Mouse (Mus musculus) left cerebral cortex, postnatal 25 days (tissue): Measurements from ENCODE around the gene Napb. TPM values are rescaled to one million over a fixed set of nuclear protein-coding genes. Genes with fewer than 3 reads are reported as not detected.
"Not testable (repeated sequence)": the region's sequence is repeated elsewhere in the genome, so short reads cannot be mapped to it uniquely, and the experiment has no call there.

Source experiments
- DNase-seq, 2 experiments: peaks; one replicate each; pipeline ENCODE4 v3.0.0; 2022; ENCODE audit warnings: low spot score in 2 of 2, mixed read lengths in 1 of 2
- intact Hi-C: fragments of 180-260 bp; cut with DNase I; formaldehyde crosslinking; loops from one replicate; pipeline ENCODE4 v1.15.1; 2025
- total RNA-seq, 2 experiments: library from RNA; stranded (reverse); gene quantifications; 2 replicates each; pipeline ENCODE4 v1.2.3; 2021

Napb gene
- 100 to 1,000 TPM; 333 to 361 TPM for total RNA-seq

DNA sequence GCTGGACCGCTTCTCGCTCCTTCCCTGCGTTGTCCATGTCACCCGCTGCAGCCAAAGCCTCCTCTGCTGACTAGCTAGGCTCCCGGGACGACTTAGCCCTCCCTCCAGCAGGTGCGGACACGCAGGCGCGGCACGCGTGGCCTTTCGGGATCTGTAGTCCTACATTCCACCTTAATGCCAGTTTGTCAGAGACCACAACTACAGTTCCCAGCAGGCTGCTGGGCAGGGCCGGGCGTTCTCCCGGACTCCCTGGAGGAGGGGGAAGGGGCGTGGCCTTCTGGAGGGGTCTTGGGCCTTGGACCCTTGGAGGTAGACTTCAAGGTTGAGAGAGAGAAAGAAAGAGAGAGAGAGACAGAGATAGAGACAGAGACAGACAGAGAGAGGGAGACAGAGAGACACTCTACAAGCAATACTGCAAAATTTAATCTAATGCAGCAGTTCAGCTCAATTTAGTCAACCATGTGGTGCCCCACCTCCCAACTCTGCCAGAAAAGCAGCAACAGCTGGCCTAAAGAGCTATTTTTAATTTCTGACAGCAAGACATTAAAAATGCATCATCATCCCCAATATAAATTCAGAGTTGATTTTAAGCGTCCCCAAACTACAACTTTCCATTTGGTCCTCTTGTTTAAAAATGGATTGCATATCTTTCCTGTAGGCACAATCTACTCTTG is at the start of gene Napb:
Napb (minus strand) TSS at position 141 of the 674 bp plus-strand sequence.
- peak; percentile 92 to 98 for DNase-seq
- intact Hi-C loops = no loop called here

DNA sequence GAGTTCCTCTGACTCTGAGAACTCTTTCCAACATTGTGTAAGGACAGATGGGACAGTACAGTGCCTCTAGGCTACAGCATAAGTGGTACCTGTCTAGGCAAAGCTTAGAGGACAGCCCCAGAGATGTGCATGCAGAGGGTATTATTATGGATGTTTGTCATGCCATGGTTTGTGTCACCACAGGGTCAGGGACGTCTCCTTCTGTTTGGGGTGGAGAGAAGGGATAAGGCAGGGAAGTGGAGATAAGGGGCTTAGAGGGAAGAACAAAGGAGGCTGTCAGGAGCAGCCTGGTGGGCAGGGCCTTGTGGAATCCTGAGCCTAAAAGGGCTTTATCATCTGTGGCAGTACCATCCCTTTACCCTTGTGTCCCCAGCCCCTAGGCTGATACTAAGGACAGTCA is 49.4 kb upstream of the Napb start, which contains the start of gene 8030411F24Rik:
8030411F24Rik (plus strand) TSS at position 301 of the 400 bp plus-strand sequence.
- intact Hi-C loops = no loop called here
- DNase-seq = no peak

DNA sequence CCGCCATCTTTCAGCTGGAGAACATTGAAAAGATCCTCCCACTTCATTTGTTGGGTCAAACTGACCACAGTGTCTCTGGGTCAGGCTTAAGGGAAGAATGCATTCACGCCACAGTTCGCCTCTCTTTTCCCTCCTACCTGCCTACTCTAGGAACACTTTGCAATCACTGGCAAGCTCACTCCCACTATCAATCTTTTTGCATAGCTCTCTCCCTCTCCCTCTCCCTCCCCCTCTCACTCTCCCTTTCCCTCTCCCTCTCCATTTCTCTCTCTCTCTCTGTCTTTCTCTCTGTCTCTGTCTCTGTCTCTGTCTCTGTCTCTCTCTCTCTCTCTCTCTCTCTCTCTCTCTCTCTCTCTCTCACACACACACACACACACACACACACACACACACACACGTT is 39.1 kb upstream of the Napb start, which contains the start of gene Cst11:
Cst11 (minus strand) TSS at position 101 of the 400 bp plus-strand sequence.
- intact Hi-C loops, DNase-seq: not testable (repeated sequence)

DNA sequence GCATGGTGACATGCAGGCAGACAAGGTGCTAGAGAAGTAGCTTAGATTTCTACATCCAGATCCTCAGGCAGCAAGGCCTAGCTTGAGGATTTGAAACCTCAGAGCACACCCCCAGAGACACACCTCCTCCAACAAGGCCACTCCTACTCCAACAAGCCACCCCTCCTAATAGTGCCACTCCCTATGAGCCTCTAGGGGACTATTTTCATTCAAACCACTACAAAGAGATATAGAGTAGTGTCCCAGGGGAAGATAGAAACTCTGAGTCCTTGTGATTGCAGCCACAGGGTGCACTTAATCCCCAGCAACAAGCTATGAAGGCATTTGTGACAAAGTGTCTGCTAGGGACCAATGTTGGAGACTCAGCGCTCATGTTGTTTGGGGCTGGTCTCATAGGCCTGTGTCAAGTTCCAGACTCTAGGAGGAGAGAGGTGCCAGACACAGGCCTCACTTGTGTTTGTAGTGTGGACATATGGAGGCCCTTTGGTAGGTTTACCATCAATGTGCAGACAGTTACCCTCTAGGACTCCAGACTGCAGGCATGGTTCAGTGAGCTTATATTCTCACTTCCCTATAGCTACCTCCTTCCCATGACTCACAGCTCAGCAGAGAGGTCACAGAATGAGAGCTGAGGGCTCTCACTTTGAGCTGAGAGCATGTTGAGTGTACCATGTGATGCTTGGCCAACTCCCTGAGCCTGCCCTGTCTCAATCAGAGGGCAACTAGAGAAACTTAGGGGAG is 31.6 kb upstream of the Napb start:
- intact Hi-C loops = no loop called here
- no peak for DNase-seq

DNA sequence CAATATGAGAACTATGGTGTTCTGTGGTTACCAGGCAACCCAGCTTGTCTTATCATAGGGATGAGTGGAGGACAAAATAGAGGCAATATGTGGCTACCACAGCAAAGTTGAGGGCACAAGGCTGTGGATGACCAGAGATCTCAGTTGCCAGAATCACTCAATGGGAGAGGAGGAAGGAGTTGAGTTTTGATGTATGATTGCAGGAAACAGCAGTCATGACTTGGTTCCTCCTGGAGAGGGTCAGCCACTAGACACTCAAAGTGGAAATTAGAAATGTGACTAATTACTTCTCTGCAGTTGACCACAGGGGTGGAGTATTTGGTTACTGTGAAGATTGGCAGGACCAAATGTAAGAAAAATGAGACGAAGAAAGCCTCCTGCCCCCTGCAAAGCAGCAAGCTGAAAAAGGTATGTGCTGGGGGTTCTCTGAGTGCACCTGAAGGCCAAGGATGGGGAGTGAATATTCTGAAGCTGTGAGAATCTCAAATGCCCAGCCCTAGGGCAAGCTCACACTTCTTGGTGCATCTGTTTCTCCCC is 22.1 kb upstream of the Napb start:
- intact Hi-C loops = loop anchor here (5.0 kb wide), 1 partner anchor 98 kb away; no protein-coding TSS in a partner anchor
- no peak for DNase-seq

DNA sequence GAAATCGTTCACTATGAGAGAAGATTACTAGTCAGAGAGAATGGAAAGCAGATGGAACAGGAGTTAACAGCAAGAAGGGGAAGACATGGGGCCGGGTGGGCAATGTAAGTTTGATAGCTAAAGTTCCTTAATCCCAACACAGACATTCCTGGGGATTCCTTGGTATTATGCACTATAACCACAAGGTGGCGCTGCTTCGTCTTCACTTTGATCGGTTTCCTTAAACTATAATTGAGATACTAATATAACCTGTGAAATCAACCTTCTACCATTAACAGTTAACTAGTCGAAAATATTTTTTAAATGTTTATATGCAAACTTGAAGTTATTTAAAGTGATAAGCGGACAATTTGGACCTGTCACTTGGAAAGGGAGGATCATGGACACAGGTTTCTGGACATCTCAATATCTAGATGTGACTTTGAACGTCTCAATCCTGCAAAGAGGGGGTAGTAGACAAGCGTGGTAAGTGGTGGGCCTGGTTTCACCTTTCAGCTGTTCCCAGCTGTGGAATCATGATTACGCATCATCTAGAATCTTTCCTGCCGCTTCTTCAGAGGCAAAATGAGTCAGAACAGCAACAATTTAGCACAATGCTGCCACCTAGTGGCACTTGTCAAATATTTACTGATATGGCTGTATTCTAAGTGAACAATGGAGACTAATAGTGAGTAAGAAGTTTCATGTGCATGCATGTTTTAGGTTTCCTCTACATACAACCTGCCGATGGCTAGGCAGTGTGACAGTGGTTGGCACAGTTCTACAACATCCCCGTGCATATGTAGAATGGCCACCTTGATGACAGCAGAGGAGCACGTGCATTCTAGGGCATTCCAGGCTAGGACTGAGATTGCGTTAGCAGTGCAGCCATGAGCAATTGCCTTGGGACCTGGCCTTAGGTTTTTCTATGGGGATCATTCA is 19.9 kb upstream of the Napb start:
- intact Hi-C loops = loop anchor here (1.0 to 5.0 kb wide), 2 partner anchors 100 to 150 kb away; no protein-coding TSS in a partner anchor
- peak; percentile 78 to 91 for DNase-seq

DNA sequence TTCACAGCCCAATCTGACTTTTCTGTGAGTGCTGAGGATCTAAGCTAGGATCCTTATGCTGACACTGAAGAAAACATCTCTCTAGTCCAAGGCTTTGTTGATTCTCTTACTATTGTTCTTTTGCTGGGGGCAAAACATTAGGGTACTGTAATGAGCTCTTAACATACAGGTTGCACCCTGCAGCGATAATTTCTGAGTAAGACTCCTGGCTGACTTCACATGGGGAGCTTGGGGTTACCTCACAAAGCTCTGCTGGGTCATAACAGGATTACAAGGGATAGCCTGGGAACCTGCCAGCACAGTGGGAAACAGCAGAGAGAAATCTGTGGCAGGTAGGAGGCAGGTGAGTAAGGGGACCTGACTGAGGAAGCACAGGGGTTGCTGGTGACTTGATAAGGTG is 17.8 kb upstream of the Napb start, which contains the start of gene Cstl1:
Cstl1 (plus strand) TSS at position 301 of the 400 bp plus-strand sequence.
- no peak for DNase-seq
- intact Hi-C loops = loop anchor here (5.0 kb wide), 1 partner anchor 102 kb away; no protein-coding TSS in a partner anchor

DNA sequence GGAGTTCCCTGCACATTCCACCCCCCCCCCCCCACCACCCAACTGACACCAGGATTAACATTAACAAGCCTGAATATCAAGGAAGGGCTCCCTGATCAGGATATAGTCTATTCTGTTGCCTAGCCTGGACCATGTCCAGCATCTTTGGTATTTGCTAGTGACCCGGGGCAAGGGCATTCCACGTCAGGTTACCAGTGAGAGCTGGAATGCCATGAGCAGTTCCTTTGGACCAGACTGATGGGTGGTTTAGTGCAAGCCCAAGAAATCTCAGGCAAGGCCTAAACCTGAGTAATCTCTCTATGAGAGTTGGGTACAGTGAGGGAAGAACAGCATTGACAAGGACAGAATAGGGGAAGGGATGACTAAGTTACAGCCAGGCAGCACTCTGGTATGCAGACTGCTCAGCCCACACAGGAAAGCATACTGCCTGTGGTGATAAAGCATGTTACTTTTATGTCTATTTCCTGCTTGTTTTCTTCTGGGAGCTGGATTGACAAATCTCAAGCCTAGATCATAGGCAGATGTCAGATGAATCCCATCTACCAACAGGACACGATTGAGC is 11.7 kb upstream of the Napb start:
- intact Hi-C loops = no loop called here
- DNase-seq = peak in 1 of 2 experiments; percentile 29

DNA sequence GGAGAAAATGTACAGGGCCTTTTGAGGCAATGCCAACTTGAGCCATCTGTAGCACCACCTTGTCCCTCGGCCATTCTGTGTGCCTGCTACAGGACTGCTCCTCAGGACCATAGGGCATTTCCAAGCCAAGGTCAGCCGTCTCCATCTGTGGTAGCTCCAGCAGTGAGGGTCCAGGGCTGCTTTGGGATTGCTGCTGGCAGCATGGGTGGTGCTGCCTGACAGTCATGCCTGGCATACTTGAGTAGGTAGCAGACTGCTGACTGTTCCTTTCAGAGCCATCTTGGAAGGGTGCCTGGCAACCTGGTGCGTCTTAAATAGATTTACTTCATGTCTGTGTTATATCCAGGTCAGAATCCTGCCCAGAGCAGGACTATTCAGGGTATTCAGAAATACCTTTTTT is 10.7 kb upstream of the Napb start:
- intact Hi-C loops = no loop called here
- peak; percentile 44 to 86 for DNase-seq

DNA sequence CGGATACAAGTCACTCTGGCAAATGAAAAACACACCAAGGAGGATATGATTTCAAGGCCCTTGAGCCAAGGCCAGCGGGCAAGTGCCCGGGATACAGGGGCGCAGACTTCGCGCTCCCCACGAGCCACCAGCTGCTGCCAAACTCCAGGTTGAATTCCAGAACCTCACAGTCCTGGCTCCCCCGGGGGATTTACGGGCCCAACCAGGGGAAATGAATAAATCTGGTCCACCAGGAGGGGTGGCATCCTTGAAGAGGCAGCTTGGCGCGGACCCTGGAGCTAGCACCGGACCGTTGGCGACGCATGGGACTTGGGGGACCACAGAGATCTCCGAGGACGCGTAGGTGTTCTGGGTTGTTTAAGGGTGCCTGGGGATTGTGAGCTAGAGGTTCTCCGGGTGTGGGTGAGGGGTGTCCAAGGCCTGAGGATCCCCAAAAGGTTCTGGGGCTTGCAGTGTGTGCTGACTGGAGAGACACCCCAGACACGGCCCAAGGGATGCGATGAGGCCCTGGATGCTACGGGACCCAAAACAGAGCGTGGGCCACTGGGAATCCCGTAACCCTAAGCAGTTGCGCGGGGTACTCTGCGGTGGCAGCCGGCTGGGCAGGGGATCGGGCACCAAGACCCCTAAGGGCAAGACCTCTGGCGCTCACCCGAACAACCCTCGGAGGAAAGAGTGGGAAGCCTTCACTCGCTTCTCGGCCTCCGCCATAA is 497 bp downstream of the Napb start:
- intact Hi-C loops = loop anchor here (2.0 kb wide), 1 partner anchor 51 kb away; the partner anchor contains the start of gene Gzf1
- peak; percentile 35 to 37 for DNase-seq

DNA sequence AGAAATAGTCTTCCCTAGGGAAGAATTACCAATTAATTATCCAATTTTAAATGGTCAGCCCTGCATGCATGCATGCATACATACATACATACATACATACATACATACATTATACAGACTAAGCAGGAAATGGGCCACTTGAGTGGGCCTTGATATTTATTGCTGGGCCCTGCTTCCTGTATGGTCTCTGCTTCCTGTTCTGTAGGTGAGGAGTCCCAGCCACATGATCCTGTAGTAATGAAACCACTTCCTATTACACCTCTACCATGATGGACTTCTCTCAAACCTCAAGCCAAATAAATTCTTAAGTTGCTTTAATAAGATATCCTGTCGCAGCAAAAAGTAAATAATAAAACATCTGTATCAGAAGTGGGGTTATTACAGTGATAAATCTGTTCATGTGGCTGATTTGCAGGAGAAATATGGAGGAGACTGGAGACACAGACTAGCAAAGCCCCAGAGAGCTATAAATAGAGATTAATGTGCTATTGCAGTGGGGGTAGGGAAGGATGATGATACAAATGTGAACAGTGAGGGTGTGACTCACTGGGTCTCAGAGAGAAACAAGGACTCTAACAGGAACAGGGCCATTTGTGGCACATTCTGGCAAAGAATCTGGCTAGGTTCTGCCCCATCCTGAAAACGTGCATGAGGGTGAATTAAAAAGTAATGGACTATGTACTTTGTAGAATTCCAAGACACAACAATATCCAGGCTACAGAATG is 12.8 kb downstream of the Napb start:
- intact Hi-C loops = no loop called here
- DNase-seq = no peak

DNA sequence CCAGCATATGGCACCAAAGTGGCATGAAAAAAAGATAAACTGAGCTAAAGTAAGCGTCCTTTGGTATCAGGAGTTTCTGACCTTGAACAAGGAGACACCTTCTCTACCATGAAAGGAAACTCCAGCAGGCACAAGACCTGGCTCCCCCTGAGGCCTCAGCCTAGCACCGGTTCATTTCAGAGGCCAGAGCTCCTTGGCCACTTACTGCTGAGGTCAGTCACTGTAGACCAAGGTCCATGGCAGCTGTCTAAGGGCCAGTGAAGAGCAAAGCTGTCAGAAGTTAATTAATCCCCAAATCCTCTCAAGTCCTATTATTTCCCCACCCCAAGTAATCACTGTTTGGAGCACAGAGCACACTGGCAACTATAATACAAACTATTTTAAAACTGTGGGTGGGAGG is 15.2 kb downstream of the Napb start:
- no peak for DNase-seq
- intact Hi-C loops = no loop called here

DNA sequence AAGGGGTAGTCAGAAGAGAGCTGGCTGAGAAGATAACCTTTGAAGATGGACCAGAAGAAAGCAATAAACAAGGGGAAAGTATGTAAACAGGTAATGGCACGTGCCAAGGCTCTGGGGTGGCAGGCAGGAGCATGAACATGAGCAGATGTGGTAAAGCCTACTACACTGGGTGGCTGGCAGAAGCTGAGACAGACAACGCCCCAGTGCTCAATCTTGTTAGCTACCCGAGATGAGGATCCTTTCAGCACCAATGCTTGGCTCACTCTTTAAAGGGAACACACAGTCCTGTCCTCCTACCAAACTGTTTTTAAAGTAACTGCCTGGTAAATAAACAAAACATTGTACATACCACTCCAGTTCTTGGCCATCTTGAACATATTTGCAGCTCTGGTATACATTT is 19.9 kb downstream of the Napb start:
- intact Hi-C loops = no loop called here
- no peak for DNase-seq

DNA sequence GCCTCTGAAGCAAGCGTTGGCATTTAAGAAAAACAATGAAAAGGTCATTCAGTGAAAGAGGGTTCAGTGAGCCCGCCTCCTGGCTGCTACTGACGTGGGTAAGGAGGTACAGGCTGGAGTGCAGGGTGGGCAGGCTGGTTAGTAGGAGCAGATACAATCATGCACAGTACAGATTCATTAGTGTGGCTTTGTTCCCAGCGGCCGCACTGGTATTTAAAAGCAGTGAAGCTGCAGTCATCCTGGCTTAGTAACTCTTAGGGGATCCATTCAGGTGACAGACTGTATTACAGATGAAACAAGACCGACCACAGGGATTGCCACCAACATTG is 25.1 kb downstream of the Napb start:
- intact Hi-C loops = no loop called here
- no peak for DNase-seq

DNA sequence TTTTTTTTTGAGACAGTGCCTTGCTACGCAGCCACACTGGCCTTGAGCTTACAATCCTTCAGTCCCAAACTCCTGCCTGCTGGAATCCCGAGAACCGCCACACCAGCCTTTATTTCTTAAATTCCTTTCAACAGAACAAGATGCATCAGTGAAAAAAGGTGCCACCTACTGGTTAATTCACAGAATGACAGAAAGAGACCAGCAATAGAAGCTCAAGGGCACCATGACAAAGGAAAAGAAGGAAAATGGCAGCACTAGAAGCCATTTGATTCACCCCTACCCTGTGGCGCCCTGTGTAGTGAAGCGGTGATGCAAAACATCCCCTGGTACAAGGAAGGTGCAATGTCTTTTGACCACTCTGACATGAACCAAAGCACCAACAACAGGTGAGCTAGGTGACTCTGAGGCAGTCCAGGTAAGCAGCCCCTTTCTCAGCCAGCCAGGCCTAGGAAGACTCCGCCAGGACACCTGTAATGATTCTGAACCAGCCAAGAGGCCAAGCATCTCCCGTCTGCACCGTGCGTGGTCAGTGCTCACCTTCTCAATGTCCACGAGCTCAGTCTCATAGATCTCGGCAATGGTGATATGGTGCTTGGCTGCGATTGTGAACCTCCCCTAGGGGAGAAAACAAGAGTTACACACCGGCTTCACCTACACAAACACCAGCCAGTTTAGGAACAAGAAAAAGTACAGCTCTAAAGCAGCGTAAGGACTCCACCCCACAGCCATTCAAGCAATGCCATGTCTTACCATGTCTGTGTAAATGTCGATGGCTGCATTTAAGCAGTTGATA is 25.7 kb downstream of the Napb start:
- peak in 1 of 2 experiments; percentile 36 for DNase-seq
- intact Hi-C loops = no loop called here

DNA sequence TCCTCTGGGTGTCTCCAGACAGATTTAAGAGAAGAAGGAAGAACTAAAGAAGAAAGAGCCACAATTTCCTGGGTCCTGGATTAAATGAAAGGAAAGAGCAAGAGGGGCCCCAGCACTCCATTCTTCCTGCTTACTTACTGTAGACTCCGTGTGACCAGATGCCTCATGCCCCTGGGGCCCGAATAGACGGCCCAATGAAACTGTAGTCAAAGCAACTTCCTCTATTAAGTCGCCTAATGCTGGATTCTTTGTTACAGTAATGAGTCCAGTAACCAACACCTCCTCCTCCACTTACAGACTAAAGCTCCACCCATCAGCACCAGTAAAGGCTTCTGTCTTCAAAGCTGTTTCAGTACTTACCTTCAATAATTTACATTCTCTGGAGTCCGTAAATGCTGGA is 33.7 kb downstream of the Napb start:
- intact Hi-C loops = no loop called here
- no peak for DNase-seq

DNA sequence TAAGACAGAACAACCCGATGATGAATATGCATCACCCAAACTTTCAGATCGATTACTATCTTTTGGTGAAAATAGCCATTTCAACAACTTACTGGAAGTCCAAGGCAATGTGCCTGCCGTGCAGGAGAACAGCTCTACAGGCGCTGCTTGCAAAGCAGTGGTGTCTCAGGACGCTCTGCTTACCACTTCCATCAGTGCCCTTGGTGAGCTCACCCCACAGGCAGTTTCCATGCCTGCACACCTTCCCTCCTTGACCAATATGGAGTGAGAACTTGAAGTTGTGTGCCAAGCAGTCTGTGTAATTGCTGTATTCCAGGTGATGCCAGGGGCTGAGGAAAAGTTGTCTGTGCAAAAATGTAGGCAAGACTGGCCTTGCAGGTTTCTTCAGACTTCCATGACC is 41.5 kb downstream of the Napb start:
- DNase-seq = no peak
- intact Hi-C loops = no loop called here
